Mouse (Mus musculus): ENCODE results near the gene Foxo3.

The Foxo3 gene

GRCm38 (mm10) chr10:42173839-42174238 lies 102.7 kb downstream of the Foxo3 start:
- no peak for DNase-seq

- DNase-seq, result peak; percentile 49
Measured at GRCm38 (mm10) chr10:42170889-42171347, 105.6 kb downstream of the Foxo3 start.

GRCm38 (mm10) chr10:42170201-42170600 lies 106.4 kb downstream of the Foxo3 start:
- DNase-seq, result no peak

- no peak for DNase-seq
Measured at GRCm38 (mm10) chr10:42154727-42155126, 121.8 kb downstream of the Foxo3 start.

- DNase-seq, result no peak
Measured at GRCm38 (mm10) chr10:42152426-42153205, 123.9 kb downstream of the Foxo3 start.

GRCm38 (mm10) chr10:42149767-42150166 lies 126.8 kb downstream of the Foxo3 start:
- peak; percentile 38 for DNase-seq

GRCm38 (mm10) chr10:42148326-42148725 lies 128.2 kb downstream of the Foxo3 start:
- DNase-seq, result peak; percentile 82

- DNase-seq, result peak; percentile 81
Measured at GRCm38 (mm10) chr10:42145221-42145620, 131.3 kb downstream of the Foxo3 start.

- no peak for DNase-seq
Measured at GRCm38 (mm10) chr10:42144788-42145187, 131.8 kb downstream of the Foxo3 start.

- DNase-seq, result no peak
Measured at GRCm38 (mm10) chr10:42144176-42144575, 132.4 kb downstream of the Foxo3 start.

- DNase-seq, result no peak
Measured at GRCm38 (mm10) chr10:42142791-42143190, 133.8 kb downstream of the Foxo3 start.

GRCm38 (mm10) chr10:42142081-42142480 lies 134.5 kb downstream of the Foxo3 start:
- no peak for DNase-seq

- peak; percentile 46 for DNase-seq
Measured at GRCm38 (mm10) chr10:42139749-42140148, 136.8 kb downstream of the Foxo3 start.

- DNase-seq, result peak; percentile 84
Measured at GRCm38 (mm10) chr10:42134759-42135702, 141.5 kb downstream of the Foxo3 start.

Measured in lung, postnatal 36 days (tissue).